Mouse (Mus musculus): Measurements from ENCODE around the gene Pappa. TPM values are rescaled to one million over a fixed set of nuclear protein-coding genes. Genes with fewer than 3 reads are reported as not detected.
A peak's percentile ranks its signal among the peaks of the same experiment; 100 is the strongest.

Gene Pappa
- total RNA-seq, 2 experiments from 2014 or later = 0.94 to 0.98 TPM

- no peak for DNase-seq
- intact Hi-C loops (cut with DNase I) = no loop called here
Measured at GRCm38 (mm10) chr4:65163698-65164097, 39.7 kb downstream of the Pappa start.

DNA sequence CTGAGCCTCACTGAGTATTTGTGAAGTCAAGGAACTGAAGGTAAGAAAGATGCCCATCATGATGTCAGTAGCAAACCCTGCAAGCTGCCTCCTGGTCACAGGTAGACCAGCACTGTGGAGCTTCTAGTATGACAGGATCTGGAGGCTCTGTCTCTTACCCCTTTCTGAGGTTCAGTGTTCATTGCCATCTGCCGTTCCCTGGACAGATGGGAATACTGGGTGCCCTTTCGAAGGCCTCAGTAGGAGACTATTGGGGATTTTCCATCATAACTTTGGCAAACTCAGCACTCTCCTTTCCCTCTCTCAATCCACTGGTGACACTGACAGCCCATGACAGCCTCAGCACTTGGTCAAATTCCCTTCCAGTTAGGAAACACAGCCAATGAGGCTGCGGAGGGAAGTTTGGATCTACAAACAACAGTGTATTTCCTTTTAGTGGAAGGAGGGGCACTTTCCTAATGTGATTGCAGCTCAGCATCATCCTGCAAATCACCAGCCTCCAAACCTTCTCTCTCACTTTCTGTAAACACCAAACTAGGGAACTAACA, 42.4 kb downstream of the Pappa start:
- no peak for DNase-seq
- intact Hi-C loops (cut with DNase I) = no loop called here

GRCm38 (mm10) chr4:65174505-65174904, 50.5 kb downstream of the Pappa start:
- intact Hi-C loops (cut with DNase I) = no loop called here
- no peak for DNase-seq

GRCm38 (mm10) chr4:65178146-65178545, 54.2 kb downstream of the Pappa start:
- no peak for DNase-seq
- intact Hi-C loops (cut with DNase I) = no loop called here

DNA sequence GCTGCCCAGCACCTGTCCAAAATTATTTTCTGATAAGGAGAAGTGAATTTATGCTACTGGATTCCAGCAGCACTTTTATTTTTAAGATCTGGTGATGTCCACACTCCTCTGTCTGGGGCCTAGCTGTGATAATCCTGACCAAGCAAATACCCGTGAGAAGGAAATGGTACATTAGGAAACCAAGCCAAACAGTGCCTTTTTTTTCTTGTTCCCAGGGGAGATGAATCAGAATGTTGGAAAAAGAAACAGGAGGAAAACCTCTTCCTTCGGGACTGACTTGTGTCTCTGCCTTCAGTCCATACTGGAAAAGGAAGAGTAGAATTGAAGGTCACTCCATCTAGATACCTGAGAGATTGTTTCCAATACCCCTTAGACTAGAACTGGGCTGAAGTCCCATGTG, 63.3 kb downstream of the Pappa start:
- no peak for DNase-seq
- intact Hi-C loops (cut with DNase I) = no loop called here

DNA sequence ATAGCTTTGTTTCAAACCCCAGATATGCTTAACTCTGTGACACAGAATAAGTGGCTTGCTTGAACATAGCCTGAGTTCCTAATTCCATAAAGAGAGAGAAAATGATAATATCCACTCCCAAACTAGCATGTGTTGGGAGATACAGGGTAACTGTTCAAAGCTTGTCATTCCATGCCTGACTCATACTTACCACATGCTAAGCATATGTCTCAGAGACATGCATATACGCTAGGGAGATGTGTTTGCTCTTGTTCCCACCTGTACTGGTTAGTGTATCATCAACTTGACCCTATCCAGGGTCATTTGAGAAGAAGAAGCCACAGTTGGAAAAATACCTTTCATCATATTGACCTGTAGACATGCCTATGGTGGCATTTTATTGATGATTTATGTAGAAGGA, 63.7 kb downstream of the Pappa start:
- no peak for DNase-seq
- intact Hi-C loops (cut with DNase I) = no loop called here

GRCm38 (mm10) chr4:65188921-65189485, 65.0 kb downstream of the Pappa start:
- intact Hi-C loops (cut with DNase I) = no loop called here
- no peak for DNase-seq

DNA sequence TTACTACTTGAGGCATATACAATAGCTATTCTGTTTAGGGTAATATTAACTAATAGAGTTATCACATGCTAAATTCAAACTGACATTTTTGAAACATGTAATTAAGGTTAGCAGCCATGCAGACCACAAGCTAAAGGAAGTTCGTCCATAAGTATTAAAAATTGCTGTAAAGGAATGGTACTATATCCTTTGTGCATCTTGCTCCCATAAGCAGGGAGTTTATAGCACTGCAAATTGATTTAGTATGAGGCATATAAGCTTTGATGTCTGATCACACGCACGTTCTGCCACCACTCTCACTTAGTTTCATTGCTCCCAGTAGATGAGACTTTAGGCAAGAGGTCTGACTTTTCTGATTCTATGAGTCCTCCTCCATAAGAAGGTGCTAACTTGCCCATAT, 68.8 kb downstream of the Pappa start:
- intact Hi-C loops (cut with DNase I) = no loop called here
- DNase-seq = no peak

DNA sequence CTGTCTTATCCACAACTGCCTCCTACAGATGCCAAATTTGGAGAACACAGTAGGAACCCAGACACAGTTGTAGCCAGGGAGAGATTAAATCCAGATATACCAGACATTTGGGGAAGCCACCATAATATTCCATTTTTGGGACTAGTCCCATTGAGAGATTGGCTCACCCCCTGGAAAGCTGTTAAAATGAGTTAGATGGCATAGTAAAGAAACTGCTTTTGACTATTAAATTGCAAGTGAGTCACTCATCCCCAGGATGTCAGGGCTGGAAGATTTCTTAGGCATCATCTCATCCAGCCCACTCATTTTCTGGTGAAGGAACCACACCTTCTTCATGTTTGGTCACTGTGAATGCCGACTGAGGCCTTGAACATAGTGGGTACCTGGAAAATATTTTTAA, 72.0 kb downstream of the Pappa start:
- no peak for DNase-seq
- intact Hi-C loops (cut with DNase I) = no loop called here

GRCm38 (mm10) chr4:65203666-65204065, 79.7 kb downstream of the Pappa start:
- no peak for DNase-seq
- intact Hi-C loops (cut with DNase I) = no loop called here

- intact Hi-C loops (cut with DNase I) = no loop called here
- no peak for DNase-seq
Measured at GRCm38 (mm10) chr4:65205446-65205845, 81.5 kb downstream of the Pappa start.

DNA sequence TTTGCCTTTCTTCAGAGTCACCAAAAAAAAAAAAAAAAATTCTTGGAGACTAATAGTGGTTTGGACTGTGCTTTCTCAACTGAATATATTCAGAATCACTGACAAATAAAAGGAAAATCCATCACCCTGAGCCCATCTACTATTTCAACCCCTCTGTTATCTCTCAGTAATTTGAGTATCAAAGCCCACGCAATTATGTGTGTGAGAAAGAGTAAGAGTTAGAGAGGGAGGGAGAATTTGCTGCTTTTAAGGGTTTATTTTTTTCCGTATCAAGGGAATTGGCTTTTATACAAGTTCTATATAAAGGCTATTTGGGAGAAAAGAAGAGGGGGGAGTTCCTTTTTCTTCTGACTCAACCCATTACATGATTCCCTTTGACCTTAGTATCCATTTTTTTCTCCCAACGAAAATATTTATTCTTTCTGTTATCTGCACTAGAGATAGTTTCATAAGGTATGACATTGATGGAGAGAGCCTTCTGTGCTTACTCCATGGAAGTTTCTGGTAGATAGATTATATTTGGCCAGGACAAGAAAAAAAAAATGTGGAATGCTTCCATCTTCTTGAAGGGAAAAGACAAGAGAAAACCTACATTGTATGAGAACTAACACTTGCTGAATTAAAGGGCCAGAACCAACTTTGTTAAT, 85.5 kb downstream of the Pappa start:
- intact Hi-C loops (cut with DNase I) = no loop called here
- DNase-seq = no peak

DNA sequence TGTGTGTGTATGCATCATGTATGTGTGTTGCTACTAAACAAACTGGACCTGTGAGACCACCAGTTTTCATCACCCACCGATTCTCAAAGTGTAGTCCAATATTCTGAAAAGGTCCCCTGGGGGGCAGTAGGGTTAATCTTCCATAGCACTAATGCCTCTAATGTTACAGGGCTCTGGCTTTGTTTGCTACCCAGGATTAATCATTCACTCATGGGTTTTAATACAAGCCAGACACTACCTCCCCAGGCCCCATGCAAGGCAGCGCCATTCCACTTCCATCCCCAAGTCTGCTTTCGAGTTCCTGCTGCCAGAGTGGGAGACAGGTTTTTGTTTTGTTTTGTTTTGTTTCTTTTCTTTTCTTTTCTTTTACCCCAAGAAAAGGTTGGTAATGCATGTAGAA, 92.7 kb downstream of the Pappa start:
- intact Hi-C loops (cut with DNase I) = no loop called here
- no peak for DNase-seq

- intact Hi-C loops (cut with DNase I) = no loop called here
- DNase-seq = peak; percentile 7 to 8
Measured at GRCm38 (mm10) chr4:65217651-65218364, 93.8 kb downstream of the Pappa start.

DNA sequence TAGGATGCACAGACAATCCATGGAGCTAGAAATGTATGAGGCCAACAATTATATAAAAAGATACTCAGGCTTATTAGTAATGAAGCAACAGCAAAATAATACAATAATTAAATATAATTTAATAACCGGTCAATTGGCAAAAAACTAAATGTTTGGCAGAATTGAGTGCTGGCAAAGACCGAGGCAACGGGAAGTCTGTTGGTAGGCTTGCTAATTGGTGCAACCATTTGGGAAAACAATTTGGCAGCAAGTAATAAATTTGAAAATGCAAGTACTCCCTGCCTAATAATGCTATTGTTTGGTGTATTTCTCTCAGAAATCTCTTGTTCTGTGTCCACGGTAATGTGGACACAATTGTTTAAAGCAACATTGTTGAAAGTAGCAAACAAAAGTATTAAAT, 99.9 kb downstream of the Pappa start:
- intact Hi-C loops (cut with DNase I) = no loop called here
- no peak for DNase-seq

- intact Hi-C loops (cut with DNase I) = no loop called here
- no peak for DNase-seq
Measured at GRCm38 (mm10) chr4:65238540-65238998, 114.6 kb downstream of the Pappa start.

- peak; percentile 7 to 15 for DNase-seq
- intact Hi-C loops (cut with DNase I) = no loop called here
Measured at GRCm38 (mm10) chr4:65242434-65242931, 118.5 kb downstream of the Pappa start.

DNA sequence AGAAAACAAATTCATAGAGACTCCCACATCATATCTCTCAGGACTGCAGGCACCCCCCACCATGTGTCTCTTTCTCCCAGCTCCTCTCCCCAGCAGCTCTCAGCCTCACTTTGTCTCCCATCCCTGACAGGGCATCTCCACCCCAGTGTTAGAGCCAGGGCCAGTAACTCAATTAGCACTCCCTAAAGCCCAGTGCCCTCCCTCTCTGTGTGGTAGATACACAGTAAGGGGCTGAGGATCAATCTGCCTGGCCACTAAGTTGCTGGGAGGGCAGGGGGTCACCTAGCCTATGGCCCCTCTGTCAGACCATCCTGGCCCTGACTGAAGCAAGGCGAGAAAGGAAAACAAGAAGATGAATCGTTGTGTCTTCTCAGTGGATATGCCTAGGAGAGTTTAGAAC, 119.3 kb downstream of the Pappa start:
- intact Hi-C loops (cut with DNase I) = no loop called here
- DNase-seq = no peak

- no peak for DNase-seq
- intact Hi-C loops (cut with DNase I) = no loop called here
Measured at GRCm38 (mm10) chr4:65245015-65245414, 121.0 kb downstream of the Pappa start.

GRCm38 (mm10) chr4:65245440-65245839, 121.5 kb downstream of the Pappa start:
- no peak for DNase-seq
- intact Hi-C loops (cut with DNase I) = no loop called here

GRCm38 (mm10) chr4:65252193-65252592, 128.2 kb downstream of the Pappa start:
- no peak for DNase-seq
- intact Hi-C loops (cut with DNase I) = no loop called here

DNA sequence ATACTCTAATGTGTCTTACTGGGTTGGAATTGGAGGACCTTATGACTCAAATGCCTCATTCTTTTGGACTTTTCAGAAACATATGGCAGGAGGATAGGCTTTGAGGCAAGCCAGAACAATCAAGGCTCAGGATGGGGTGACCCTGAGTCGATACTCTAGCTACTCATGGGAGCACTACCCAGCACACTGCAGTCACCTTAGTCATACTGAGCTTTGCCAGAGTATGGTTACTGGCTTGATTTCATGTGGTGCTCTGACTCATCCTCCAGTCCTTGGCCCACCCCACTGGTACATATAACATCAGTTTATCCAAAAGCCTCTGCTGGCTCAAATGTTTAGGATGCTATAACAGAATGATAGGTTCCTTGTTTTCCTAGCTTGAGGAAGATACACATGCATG, 130.1 kb downstream of the Pappa start:
- DNase-seq = no peak
- intact Hi-C loops (cut with DNase I) = no loop called here
